Mouse (Mus musculus): ENCODE results near the gene Nsfl1c. TPM values are rescaled to one million over a fixed set of nuclear protein-coding genes. Genes with fewer than 3 reads are reported as not detected.
"Not testable (repeated sequence)": the region's sequence is repeated elsewhere in the genome, so short reads cannot be mapped to it uniquely, and the experiment has no call there.

Nsfl1c gene
- 100 and 114 TPM in 2 replicates for polyA plus RNA-seq (2015; fragmentation: Nextera tagmentation; extraction: Ambion mirVana)

GRCm38 (mm10) chr2:151494035-151494803 is at the start of gene Nsfl1c:
Gene Nsfl1c, plus strand, starts transcription at chr2:151494182.
- Histone ChIP-seq H3K4me3 (ENCODE audit: low read depth, low read length) (peak within 1 kb of the TSS; percentile 95), H3K4me1 (ENCODE audit: insufficient read depth, low read depth, low read length) (no peaks in the 10 kb centered on the region), H3K27ac (ENCODE audit: low read length) (peak within 1 kb of the TSS; percentile 54; the same call in 1 of the 2 replicates), H3K27me3 (replicated peaks; ENCODE audit: insufficient read depth, low read length) (no peaks in the 10 kb centered on the region), H3K9me3 (ENCODE audit: low read length) (no peaks in the 10 kb centered on the region), H3K36me3 (ENCODE audit: insufficient read depth, low read length) (0 out of 2 replicates have a peak, but pooled peaks cover 8% of the 10 kb centered on the region), H3K4me2 (replicated peaks; ENCODE audit: low read depth, low read length) (peak within 1 kb of the TSS; percentile 74), H3K9ac (replicated peaks; ENCODE audit: low read depth) (peak within 1 kb of the TSS; percentile 81)
- ATAC-seq, result peak; percentile 100
- DNase-seq (ENCODE audit: low spot score), result peak; percentile 95
- under 1% methylated on average over 57 of the region's 73 CpGs for WGBS
- peak; percentile 99 for TF ChIP-seq CTCF (IDR thresholded peaks at IDR 0.05)
- no peak for TF ChIP-seq EP300 (IDR thresholded peaks at IDR 0.05)

GRCm38 (mm10) chr2:151476053-151476452 is 17.9 kb upstream of the Nsfl1c start, which contains the start of gene 4921509C19Rik:
Gene 4921509C19Rik, minus strand, starts transcription at chr2:151476153.
- H3K4me2 ChIP-seq (replicated peaks; ENCODE audit: low read depth, low read length); H3K4me1 ChIP-seq (ENCODE audit: insufficient read depth, low read depth, low read length); H3K27ac ChIP-seq (ENCODE audit: low read length); H3K4me3 ChIP-seq (ENCODE audit: low read depth, low read length); DNase-seq (ENCODE audit: low spot score); H3K9me3 ChIP-seq (ENCODE audit: low read length); H3K9ac ChIP-seq (replicated peaks; ENCODE audit: low read depth); H3K27me3 ChIP-seq (replicated peaks; ENCODE audit: insufficient read depth, low read length); ATAC-seq; H3K36me3 ChIP-seq (ENCODE audit: insufficient read depth, low read length): not testable (repeated sequence)
- 79% methylated on average over 4 of the region's 5 CpGs for WGBS

GRCm38 (mm10) chr2:151486496-151486895 is 7.5 kb upstream of the Nsfl1c start:
- no peak for TF ChIP-seq CTCF (IDR thresholded peaks at IDR 0.05)
- no peak for TF ChIP-seq EP300 (IDR thresholded peaks at IDR 0.05)
- DNase-seq (ENCODE audit: low spot score) (no peak), ATAC-seq (no peak)
- Histone ChIP-seq H3K27ac (ENCODE audit: low read length) (no peak overlapping the region), H3K4me3 (ENCODE audit: low read depth, low read length) (no peak overlapping the region), H3K9ac (replicated peaks; ENCODE audit: low read depth) (no peak overlapping the region), H3K36me3 (ENCODE audit: insufficient read depth, low read length) (no peaks in the 10 kb centered on the region), H3K9me3 (ENCODE audit: low read length) (no peaks in the 10 kb centered on the region), H3K4me1 (ENCODE audit: insufficient read depth, low read depth, low read length) (no peaks in the 10 kb centered on the region), H3K4me2 (replicated peaks; ENCODE audit: low read depth, low read length) (no peak overlapping the region), H3K27me3 (replicated peaks; ENCODE audit: insufficient read depth, low read length) (no peaks in the 10 kb centered on the region)

GRCm38 (mm10) chr2:151498358-151498757 is 4.4 kb downstream of the Nsfl1c start:
- DNase-seq (ENCODE audit: low spot score) (no peak), ATAC-seq (no peak)
- 54% methylated on average over 3 of the region's 3 CpGs for WGBS
- H3K36me3 ChIP-seq (ENCODE audit: insufficient read depth, low read length), result peaks cover 21% of the 10 kb centered on the region; the same call in 1 of the 2 replicates
- no peak for TF ChIP-seq EP300 (IDR thresholded peaks at IDR 0.05)
- no peak for TF ChIP-seq CTCF (IDR thresholded peaks at IDR 0.05)
- no peaks in the 10 kb centered on the region for H3K4me1 ChIP-seq (ENCODE audit: insufficient read depth, low read depth, low read length)
- H3K9me3 ChIP-seq (ENCODE audit: low read length), result no peaks in the 10 kb centered on the region
- no peaks in the 10 kb centered on the region for H3K27me3 ChIP-seq (replicated peaks; ENCODE audit: insufficient read depth, low read length)
- no peak overlapping the region for H3K9ac ChIP-seq (replicated peaks; ENCODE audit: low read depth)
- no peak overlapping the region for H3K4me3 ChIP-seq (ENCODE audit: low read depth, low read length)
- no peak overlapping the region for H3K27ac ChIP-seq (ENCODE audit: low read length)
- H3K4me2 ChIP-seq (replicated peaks; ENCODE audit: low read depth, low read length), result no peak overlapping the region

GRCm38 (mm10) chr2:151500442-151501007 is 6.5 kb downstream of the Nsfl1c start:
- DNase-seq (ENCODE audit: low spot score) (no peak), ATAC-seq (no peak)
- 88% methylated on average over 6 of the region's 6 CpGs for WGBS
- Histone ChIP-seq H3K27me3 (replicated peaks; ENCODE audit: insufficient read depth, low read length) (no peaks in the 10 kb centered on the region), H3K4me3 (ENCODE audit: low read depth, low read length) (no peak overlapping the region), H3K4me2 (replicated peaks; ENCODE audit: low read depth, low read length) (no peak overlapping the region), H3K9ac (replicated peaks; ENCODE audit: low read depth) (no peak overlapping the region), H3K9me3 (ENCODE audit: low read length) (no peaks in the 10 kb centered on the region), H3K27ac (ENCODE audit: low read length) (no peak overlapping the region), H3K36me3 (ENCODE audit: insufficient read depth, low read length) (peaks cover 27% of the 10 kb centered on the region; the same call in 1 of the 2 replicates), H3K4me1 (ENCODE audit: insufficient read depth, low read depth, low read length) (no peaks in the 10 kb centered on the region)
- no peak for TF ChIP-seq CTCF (IDR thresholded peaks at IDR 0.05)
- no peak for TF ChIP-seq EP300 (IDR thresholded peaks at IDR 0.05)

- no peak overlapping the region for H3K27ac ChIP-seq (ENCODE audit: low read length)
- no peaks in the 10 kb centered on the region for H3K4me1 ChIP-seq (ENCODE audit: insufficient read depth, low read depth, low read length)
- DNase-seq (ENCODE audit: low spot score) (no peak), ATAC-seq (no peak)
- no peaks in the 10 kb centered on the region for H3K27me3 ChIP-seq (replicated peaks; ENCODE audit: insufficient read depth, low read length)
- H3K36me3 ChIP-seq (ENCODE audit: insufficient read depth, low read length), result peaks cover 42% of the 10 kb centered on the region
- WGBS, result 81% methylated on average over 4 of the region's 4 CpGs
- TF ChIP-seq CTCF (IDR thresholded peaks at IDR 0.05) (peak; percentile 32), EP300 (IDR thresholded peaks at IDR 0.05) (no peak)
- H3K9me3 ChIP-seq (ENCODE audit: low read length), result no peaks in the 10 kb centered on the region
- H3K4me3 ChIP-seq (ENCODE audit: low read depth, low read length), result no peak overlapping the region
- H3K4me2 ChIP-seq (replicated peaks; ENCODE audit: low read depth, low read length), result no peak overlapping the region
- no peak overlapping the region for H3K9ac ChIP-seq (replicated peaks; ENCODE audit: low read depth)
These were observed 10.2 kb downstream of the Nsfl1c start for GRCm38 (mm10) chr2:151504226-151504625.

All from lung, postnatal 0 days (tissue).